Mouse (Mus musculus): Measurements from ENCODE around the gene Ppm1k.

GRCm38 (mm10) chr6:57531441-57531840 is 3.8 kb downstream of the Ppm1k start:
- no peak for TF ChIP-seq CTCF (IDR thresholded peaks at IDR 0.05; ENCODE audit: low read depth, low read length)
- TF ChIP-seq POLR2A (IDR thresholded peaks at IDR 0.05; ENCODE audit: borderline replicate concordance, low read depth, low read length), result no peak
